Mouse (Mus musculus): ENCODE data around the gene Trpv6.

The Trpv6 gene

DNA sequence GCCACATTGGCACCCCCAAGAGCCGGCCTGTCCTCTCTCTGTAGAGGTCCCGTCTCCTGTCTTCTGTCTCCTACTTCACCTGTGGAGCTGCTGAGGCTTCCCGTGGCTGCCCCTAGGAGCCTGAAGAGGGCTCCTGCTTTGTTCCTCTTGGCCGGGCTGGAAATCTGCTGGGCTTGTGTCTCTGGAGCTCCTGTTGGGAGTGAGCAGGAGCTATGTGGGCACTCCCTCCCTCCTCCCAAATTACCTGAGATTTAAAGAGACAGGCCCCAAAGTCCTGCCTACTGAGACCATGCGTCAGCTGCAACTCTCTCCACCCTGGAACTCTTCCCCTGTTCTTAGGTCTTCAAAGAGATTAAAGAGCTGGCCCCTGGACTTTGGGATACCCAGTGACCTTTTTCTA, at the start of gene Trpv6:
Trpv6 (minus strand) TSS at position 228 of the 400 bp plus-strand sequence.
- no peak for DNase-seq

DNA sequence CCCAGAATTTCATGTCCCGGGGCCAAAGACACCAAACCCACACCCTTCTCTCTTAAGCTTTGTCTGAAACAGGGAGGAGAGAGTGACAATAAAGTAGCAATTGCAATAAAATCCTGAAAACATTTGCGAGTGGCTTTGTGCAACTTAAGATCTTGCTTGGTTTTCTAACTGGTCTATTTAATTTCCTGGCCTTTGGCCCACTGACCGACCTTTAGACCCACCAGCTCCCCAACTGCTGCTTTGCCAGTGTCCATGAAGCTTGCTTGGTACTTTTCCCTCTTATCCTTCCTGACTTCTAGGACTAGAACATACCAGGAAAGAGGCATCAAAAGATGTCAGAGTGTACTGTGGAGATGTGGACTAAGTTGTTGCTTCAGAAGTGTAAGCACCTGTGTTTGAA, 49.4 kb upstream of the Trpv6 start:
- DNase-seq: no peak

DNA sequence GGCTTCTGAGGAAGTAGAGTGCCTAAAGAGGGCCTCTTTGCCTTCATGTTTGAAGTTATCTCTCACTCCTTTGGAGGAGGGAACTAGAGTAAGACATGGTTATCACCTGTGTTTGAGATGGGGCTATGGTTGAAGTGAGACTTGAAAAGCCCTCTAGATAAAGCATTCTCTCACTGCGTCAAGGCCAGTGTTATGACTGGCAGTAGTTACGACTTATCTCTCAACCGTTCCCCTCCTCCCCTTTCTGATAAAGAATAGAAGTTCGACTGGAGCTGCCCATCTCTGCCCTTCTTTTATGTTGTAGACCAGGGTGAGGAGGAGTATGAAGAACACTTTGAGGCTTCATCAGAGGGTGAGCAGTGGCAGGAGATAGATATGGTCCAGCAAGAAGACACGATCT, 48.7 kb upstream of the Trpv6 start:
- DNase-seq: no peak

DNA sequence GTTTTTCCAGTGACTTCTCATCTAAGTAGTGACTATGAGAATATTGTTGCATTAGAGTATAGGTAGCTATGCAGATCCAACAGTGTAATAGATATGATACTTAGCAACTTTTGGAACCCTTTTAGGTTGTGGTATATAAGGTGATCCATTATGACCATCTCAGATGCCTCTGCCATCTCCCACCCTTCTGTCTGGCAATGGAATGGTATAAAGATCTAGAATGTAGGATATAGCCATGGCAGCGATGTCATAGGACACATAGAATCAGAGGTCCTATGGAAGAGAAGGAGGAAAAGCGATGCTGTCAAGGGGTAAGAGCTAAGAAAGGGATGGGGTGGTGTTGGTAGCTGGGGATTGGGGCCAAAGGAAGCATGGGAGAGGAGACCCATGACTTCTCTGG, 47.9 kb upstream of the Trpv6 start, which contains the start of gene Llcfc1:
Llcfc1 (plus strand) TSS at position 301 of the 400 bp plus-strand sequence.
- DNase-seq: no peak

DNA sequence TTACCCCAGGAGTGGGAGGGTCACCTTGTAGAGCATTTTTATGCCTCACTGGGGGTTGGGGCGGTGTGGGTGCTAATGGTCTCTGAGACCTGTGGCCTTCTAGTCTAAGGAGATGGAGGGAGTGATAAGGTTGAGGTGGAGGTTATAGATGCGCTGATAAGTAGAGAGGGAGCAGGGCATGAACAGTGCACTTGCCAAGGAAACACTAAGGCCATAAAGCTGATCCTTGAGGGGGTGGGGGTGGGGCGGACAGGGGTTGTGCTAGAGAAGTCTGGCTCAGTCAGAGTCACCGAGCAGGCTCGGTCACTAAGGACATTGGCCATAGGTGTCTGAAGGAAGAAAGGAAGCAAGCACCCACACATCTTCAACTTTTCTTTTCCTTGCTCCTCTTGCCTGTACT, 45.5 kb upstream of the Trpv6 start:
- DNase-seq: no peak

DNA sequence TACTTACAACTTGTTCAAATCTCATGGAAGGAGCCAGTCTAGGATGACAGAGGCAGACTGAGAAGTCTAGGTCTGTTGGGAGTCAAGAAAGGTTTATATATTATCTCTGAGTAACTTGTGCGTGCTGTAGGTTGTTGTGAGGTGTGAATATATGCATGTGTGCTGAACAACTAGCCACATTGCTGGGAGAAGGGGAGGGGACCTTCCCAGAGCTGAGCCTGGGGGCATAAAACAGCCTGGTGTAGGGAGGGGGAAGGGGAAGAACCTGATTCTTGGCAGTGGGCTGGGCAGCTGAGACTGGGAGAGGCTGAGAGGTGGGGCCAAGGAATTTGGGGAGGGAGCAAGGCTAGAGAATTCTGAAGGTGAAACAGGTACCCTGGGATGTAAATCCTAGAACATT, 44.5 kb upstream of the Trpv6 start, which contains the start of gene Trpv5:
Trpv5 (minus strand) TSS at position 101 of the 400 bp plus-strand sequence.
- DNase-seq: no peak

DNA sequence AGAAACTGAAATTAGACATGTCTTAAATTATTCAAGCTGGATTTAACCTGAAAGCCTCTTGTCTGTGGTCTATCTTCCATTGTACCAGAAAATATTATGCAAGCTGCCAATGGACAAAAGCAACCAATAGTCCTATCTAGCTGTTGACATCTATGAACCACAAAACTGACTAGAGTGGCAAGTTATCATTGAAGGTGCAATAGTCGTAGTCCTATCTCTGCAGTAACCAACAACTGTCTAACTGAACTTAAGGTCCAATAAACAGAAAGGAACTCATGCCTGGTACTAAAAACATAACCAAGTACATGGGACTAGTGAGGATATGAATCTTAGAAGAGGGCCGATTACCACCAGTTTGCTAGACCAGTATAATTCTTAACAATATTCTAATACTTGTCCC, 40.3 kb upstream of the Trpv6 start:
- DNase-seq: no peak

DNA sequence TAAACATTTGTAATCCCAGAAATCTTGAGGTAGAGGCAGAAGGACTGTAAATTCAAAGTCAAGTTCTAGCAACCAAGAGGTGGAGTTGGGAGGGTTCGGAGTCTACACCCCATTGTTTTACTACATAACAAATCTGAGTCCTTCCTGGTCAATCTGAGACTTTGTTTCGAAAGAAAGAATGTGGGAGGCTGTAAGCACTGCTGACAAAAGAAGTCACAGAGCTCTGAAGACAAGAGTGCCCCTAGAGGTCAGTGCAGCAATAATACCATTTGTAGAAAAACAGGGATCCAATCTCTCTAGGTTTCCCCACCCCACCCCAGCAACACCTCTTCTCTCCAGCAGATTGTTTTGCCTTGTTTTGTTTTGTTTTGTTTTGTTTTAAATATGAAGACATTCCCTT, 26.1 kb upstream of the Trpv6 start:
- DNase-seq: no peak

DNA sequence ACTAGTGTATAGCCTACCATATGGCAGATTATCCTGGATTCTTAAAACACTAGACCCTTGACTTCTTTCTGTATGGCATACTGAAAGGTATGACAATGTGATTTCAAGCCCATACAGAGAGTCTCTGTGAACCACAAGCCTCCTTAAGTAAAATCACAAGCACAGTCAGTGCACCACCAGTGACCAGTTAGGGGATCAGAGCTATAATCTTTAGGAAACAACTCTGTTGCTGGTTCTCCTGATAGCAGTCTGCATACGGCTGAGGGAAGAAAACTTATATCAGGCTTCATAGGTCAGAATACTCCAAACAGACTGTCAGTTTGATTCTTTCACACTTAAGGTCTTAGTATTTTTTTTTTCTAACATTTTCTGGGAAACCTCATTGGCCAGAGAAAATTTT, 22.3 kb upstream of the Trpv6 start:
- DNase-seq: no peak

DNA sequence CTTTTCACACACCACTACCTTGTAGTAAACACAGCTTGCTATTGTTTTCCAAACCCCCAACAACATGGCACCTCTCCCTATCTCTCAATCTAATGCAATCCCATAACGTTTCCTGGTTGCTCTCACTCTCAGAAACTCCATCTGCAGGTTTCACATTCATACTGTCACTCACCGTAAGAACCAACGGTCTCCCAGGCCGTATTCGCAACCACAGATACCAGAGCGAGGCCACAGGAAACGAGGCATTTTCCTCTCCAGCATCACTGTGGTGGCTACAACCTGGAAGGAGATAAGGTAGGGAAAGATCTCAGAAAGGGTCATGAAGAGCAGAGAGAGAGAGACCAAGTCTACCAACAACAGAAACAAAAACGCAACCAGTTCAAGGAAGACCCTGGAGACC, 18.4 kb upstream of the Trpv6 start:
- DNase-seq: no peak

DNA sequence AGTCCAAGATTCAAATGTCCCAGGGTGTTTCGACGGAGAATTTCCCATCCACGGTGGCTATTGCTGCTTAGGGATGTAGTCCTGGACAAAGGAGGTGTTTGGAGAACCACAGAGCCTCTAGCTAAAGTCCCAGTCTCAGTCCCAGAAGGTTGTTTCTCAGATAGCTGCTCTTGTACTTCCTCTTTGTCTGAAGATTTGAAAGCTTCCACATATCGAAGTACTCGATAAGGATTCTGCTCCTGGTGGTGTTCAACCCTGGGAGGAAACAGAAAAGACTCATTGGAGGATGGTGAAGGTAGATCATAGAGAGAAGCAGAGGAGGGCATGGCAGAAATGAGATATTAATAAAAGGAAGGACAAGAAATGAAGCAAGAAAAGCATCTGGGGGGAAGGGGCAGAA, 17.0 kb upstream of the Trpv6 start:
- DNase-seq: no peak

DNA sequence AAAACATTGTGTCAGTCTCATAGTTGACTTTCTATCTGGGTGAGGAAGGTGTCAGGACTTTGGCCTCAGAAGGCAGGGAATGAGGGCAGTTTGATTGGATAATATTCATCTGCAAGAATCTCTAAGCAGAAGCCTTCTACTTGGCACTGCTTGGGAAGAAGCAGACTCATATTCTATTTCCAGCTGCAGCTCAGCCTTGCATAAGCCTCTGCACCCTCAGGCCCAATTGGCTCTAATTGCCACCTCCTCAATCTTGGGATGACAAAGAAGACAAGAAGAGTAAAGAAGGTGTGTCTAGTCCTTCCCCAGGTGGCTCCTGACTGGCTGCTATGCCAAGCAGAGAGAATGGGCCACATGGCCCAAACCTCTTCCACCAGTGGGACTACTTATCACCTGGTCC, 10.5 kb upstream of the Trpv6 start:
- no peak for DNase-seq

DNA sequence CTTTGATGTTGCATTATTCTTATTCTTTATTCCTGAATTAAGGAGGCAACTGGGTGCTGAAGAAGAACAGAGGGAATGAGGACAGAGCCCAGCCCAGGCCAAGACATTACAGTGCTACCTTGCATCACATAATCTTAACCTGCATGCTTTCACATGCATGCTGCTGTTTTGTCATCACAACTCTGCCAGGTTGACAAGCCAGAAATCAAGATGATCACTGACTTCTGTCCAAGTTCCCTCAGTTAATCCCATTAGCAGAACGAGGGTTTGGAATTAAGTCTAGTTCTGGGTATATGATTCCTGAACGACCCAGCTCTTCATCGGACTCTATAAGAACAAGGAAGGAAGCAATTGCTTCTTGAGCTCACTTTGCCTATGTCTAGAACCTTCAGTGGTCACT, 10.0 kb upstream of the Trpv6 start:
- DNase-seq: no peak

DNA sequence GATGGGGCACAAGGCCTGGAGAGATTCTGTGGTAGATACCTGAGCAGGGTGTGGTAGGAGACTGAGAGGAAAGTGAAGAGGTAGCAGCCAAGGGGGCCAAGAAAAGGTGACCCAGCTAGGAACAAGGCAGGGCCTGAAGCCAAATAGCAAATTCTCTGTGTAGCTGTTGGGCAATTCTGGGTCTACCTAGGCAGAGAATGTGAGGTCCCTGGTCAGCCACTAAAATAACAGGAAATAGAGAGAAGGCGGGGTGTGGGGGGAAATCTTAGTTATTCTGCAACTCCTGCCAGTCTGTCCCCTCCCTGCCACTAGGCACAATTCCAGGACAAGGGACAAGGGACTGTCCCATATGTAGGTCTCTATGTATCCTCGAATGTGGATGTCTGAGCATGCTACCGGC, 7.0 kb upstream of the Trpv6 start:
- DNase-seq: no peak

DNA sequence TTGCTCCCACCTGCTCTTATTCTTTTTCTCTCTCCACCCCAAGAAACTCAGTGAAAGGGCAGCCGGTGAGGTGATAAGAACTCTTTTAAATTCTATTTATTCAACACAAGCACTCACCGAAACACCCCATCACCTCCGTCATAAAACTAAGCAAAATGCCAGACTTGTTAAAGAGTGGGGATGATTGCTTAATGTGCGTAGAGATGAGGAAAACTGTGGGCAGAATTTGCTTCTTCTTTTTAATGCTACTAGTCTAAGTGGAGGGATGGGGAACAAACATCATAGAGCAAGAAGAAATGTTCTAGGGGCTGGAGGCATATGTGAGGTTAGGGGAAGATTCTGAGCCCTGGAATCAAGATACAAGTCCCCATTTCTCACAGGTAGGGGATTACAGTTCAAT, 6.6 kb upstream of the Trpv6 start:
- no peak for DNase-seq

DNA sequence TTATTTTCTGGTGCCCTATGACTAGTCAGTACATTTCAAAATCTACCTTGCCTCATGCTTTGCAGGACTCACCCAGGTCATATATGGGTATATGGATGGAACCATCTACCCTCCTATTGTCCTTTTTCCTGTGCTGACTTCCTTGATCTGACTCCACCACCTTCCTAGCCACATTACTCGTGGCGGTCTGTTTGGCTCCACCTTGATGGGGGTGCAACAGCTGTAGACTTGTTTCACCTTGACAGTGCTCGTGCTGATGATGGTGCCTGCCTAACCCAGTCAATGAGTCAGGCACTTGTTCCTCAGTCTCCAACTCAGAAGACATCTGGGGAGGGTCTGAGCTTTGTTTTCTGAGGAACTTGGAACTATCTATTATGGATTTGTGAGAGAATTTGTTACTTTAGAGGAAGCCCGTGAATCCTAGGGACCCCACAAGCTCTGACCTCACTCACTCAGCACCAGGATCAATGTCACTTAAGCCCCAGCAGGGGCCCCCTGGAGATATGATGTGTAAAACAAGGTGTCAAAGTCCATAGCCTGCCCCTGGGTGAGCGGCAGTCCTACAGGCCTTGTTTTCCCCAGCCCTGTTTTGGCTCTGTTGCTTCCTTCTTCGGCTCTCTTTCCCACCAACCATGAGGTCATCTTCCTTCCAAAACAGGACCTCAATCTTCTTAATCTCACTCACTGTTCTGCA, 5.1 kb upstream of the Trpv6 start:
- no peak for DNase-seq

DNA sequence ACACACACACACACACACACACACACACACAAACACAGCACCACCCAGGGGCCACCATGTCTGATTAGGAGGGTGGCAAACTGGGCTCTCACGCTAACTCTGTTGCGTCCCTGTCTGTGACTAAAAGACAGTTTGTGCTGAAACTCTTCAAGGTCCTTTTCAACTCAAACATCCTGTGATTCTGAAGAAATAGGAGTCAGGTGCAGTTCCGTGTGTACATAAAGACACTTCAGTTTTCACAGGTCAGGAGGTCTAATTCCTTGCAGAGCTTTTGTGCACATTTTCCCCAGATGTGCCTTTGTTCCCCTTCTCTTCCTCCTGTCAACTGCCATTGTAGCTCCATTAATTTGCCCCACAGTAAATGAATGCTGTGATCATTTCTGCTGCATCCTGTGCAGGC, 4.2 kb upstream of the Trpv6 start:
- DNase-seq: no peak

DNA sequence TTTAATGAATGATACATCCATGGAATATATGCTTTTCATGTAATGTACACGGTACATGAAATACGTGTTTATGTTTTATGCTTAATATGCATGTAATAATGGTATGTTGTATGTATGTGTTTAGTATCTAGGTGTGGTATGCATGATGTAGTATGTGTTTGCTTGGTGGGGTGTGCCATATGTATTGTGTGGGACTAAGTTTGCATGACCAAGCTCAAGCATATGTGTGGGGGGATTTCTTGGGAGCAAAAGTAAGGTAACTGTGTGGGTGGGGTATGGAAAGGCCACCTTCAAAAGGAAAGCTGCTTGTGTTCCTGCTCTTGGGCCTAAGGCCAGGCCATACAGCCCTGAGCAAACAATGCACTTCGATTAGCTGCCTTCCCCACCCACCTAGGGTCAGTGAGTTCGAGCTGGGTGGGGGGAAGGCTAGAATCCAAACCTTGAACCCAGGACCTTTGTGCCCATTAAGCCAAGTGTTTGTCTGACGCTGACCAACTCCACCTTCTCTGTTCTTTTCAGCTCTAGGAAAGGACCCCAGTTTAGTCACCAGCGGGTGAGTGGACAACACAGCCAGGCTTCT, 1.8 kb upstream of the Trpv6 start:
- no peak for DNase-seq

DNA sequence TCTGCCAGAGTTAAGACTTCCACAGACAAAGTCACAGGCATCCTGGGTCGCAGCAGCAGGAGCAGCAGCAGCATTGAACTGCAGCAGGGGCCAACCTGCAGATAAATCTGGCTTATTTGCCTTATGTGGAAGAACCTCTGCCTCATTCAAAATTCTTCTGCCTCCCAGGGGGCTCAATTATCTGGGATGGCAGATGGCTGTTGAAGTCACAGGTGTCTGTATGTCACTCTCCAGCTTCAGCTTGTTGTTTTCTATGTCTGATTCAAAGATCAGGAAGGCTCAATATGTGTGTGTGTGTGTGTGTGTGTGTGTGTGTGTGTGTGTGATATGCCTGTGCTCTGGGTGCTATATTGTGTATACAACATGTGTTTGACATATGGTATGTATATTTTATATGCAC, 1.2 kb upstream of the Trpv6 start:
- no peak for DNase-seq

DNA sequence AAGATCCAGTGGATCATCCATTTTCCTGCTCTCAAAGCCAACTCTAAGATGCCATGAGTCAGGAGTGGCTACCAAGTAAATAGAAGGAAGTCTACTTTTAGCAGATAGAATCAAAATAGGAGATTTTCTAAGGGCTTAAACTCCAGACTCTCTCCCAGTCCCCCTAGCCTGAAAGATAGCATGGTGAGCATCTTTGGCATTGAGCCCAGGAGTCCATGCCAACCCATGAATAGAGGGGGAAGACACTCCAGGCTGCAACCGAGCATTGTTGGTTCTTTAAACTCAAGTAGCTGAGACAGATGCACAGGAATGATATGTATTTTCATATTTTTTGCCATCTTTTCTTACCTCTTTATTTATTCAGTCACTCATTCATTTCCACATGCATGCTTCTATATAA, 994 bp downstream of the Trpv6 start:
- DNase-seq: no peak

DNA sequence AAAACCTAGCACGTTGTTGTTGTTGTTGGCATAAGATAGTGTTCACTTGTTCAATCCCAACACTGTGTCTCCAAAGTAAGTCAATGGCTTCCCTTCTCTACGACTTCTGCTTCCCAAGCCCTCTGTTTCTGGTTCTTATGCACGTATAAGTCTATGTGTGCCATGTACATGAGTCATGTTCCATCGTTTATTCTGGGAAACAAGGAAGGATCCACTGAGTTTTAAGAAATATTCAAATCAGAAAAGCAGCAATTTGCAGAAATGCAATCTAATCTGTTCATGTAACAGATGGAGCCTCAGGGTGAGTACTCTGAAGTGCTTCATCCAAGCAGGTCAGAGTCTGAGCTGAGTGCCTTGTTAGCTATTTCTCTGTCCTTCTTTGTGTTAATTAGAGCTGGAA, 4.7 kb downstream of the Trpv6 start:
- no peak for DNase-seq

DNA sequence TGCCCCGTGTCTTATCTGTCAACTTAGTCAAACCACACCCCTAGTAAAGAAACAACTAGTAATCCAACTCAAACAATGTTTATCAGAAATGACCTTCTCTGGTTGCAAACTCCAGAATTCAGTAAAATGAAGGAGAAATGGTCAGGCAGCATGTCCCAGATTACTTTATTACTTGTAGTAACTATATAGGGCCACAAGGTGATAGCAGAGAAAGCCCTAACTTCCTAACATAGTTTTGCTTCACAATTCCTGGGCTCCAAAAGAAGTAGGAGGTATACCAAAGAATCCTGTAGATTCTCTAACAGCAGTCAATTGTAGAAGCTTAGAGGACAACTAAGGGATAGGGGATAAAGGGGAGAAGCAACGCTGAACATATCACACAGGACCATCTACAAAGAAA, 5.4 kb downstream of the Trpv6 start:
- DNase-seq: no peak

DNA sequence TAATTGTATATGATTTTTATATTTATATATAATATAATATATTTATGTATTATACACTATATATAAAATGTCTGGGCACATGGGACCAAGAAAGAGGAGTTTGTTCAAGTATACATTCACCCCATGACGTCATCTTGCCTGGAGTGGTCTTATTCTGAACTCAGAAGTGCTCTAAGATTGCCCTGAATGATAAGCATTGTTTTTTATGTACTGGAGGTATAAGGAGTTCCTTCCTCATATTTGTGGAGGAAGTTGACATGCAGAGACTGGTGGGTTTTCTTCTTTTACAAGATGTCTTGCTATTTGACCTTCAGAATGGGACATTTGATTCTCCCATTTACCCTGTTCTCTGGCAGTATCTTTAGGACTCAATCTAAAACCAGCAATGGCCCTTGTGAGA, 8.0 kb downstream of the Trpv6 start:
- DNase-seq: no peak

DNA sequence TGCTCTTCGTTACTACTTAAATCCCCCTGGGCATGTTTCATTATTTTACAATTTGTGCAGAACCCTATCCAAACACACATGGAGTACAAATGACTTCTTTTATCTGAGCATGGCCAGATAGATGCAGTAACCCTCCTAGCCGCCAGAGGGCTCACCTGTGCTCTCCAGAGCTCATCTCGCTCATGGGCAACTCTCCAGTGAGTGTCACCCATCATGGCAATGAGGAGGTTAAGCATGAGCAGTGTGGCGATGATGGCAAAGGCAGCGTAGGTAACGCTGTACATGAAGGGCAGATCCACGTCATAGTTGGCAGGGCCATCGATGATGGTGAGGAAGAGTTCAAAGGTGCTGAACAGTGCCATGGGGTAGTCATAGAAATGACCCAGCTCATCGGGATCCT, 13.5 kb downstream of the Trpv6 start:
- DNase-seq: no peak

Measured in cerebellum, adult 9-10 months (tissue).